Mouse (Mus musculus): ENCODE data around the gene Peg12. TPM values are rescaled to one million over a fixed set of nuclear protein-coding genes. Genes with fewer than 3 reads are reported as not detected.

Gene Peg12
- total RNA-seq (2021): 1 to 10 TPM; 1.9 to 2.6 TPM
- long read RNA-seq, experiment 1: 0 reads
- long read RNA-seq, experiment 2, partial matches to known transcripts: 0 of 1 reads
- long read RNA-seq, experiment 2, other reads (novel, unspliced or antisense): 0 of 1 reads

DNA sequence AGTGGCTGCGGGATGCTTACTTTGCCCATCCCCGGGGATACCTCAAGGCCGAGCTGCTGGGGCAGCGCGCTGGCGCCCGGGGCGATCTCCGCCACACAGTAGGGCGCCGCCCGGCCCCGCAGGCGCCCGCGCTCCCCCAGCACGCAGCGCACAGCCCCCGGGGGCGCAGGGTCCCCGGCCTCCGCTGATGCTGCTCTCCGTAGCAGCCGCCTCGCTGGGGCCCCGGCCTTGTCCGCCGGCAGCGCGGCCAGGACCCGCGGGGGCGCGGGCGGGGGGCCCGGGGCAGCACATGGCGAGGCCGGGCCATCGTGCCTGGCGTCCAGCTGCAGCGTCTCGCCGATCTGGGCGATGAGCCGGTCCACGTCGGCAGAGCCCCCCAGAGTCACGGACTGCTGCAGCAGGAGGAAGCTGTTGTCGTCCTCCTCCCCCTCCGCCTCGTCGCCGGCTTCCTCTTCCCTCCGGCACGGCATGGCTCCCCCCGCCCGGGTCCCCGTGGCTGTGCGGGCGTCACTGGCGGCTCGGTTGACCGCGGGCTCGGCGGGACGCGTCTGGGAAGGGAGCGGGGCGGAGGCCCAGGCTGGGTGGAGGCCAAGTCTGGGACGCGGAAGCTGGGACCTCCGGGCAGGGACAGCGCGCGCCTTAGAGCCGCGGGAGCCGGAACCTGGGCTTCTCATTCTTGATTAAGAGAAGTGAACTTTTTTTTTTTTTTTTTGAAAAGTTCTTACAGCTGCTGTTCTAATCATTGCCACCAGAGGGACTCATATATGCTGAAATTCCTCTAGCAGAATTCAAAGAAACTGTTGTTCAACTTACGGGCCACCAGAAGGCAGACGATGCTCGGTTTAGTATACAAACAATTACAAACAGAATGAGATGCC lies at the start of gene Peg12:
Peg12 (minus strand) TSS at position 633 of the 878 bp plus-strand sequence.
- DNase-seq: peak; percentile 67
- intact Hi-C loops (cut with DNase I; ENCODE audit: low total_unique reads): no loop called here

DNA sequence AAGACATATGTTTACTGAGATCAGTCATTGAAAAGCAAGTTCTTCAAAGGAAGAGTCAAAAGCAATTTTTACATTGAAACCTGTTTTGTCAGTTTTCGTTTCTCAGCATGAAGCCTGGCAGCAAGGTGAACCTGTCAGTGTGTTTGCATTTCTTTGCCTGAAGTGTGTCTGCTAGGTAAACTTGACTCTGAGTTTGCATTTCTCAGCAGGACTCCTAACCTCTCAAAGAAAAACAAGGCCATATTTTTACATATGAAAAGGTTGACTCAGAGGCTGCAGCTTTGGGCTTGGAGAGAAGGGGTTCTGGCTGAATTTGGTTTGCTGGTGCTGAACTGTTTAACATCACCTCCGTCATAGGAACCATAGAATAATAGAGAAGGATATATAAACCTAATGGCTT lies 21.8 kb upstream of the Peg12 start:
- no peak for DNase-seq
- intact Hi-C loops (cut with DNase I; ENCODE audit: low total_unique reads): no loop called here

DNA sequence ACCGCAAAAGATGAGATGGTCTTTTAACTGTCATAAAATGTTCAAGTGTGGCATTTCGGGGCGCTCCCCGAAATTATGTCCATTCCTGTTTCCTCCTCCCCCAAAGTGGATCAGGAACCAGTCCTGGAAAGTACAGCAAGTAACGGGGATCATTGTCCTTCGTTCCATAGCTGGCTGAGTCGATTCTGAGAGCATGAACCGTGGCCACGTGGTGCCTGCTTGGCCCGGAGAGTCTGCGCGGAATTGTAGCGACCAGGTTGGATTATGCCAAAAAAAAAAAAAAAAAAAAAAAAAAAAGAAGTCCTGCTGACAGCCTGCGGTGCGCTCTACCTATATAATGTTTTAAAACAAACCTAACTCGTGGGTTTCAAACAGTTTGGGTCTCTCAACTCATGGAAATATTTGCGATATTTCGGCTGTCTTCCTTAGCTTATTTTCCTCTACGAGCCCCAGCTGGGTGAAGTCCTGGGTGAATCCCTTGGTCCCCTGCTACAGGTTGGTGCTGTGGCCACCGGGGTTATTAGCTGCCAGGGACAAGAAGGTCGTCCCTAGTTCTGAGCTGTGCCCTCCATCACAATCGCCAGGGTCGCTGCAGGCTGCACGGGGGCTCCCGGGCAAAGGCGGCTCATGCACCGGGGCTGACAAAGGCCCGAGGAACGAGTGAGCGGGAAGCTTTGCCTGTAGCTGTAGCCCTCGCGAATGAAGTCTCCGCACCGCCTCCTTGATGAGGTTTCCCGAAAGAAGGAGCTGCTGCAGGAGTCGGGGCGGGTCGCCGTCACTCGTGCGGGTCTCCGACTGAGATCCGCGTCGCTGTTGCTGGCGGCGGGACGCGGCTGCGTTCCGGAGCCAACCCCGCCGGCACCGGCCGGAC lies 1.1 kb downstream of the Peg12 start:
- DNase-seq: peak; percentile 12
- intact Hi-C loops (cut with DNase I; ENCODE audit: low total_unique reads): no loop called here

DNA sequence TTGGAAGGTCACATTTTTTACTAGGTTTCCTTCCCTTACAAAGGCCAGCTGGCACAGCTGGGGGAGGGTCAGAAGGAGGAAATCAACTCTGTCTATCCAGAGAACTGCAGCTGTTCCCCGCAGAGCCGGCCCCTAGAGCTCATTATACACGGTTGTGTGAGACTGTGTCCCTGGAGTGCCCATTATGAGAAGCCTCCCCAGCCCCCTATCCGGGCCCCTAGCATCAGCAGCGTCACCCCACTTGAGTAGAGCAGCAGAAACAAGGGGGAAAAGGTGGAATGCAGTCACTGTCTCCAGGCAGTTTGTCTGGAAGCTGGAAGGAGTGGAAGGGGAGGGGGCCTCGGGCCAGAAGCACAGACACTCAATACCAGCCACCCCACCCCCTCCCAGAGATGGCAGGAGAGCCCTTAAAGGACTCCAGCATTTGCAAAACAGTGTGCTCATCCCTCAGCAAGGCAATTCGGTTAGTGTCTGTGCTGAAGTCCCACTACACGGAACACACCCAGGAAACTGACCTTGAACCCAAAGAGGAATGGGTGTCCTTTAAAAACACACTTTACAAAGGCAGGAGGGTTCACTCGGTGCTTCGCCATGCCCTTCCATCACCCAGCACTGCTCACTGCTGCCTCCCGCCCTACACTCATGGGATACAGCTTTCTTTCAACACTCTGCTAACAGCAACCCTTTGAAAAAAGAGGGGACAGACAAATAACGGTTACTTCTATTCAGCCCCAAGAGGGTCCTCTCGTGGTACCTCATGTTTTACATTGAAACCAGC lies 1.9 kb downstream of the Peg12 start:
- intact Hi-C loops (cut with DNase I; ENCODE audit: low total_unique reads): no loop called here
- peak; percentile 21 for DNase-seq

DNA sequence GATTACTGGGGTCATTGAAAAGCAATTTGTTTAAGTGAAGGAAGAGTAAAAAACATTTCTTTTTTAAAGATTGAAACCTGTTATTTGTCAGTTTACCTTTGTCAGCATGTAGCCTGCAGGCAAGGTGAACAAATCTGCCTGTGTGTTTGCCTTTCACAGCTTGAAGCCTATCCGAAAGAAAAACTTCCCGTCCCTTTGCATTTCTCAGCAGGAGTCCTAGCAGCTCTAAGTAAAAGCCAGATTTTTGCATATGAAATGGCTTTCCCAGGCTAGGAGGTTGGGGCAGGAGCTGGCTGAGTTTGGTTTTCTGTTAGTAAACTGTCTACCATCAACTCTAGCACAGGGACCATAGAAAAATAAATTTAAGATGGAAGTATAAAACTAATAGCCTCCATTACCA lies 12.0 kb downstream of the Peg12 start:
- intact Hi-C loops (cut with DNase I; ENCODE audit: low total_unique reads): no loop called here
- no peak for DNase-seq

DNA sequence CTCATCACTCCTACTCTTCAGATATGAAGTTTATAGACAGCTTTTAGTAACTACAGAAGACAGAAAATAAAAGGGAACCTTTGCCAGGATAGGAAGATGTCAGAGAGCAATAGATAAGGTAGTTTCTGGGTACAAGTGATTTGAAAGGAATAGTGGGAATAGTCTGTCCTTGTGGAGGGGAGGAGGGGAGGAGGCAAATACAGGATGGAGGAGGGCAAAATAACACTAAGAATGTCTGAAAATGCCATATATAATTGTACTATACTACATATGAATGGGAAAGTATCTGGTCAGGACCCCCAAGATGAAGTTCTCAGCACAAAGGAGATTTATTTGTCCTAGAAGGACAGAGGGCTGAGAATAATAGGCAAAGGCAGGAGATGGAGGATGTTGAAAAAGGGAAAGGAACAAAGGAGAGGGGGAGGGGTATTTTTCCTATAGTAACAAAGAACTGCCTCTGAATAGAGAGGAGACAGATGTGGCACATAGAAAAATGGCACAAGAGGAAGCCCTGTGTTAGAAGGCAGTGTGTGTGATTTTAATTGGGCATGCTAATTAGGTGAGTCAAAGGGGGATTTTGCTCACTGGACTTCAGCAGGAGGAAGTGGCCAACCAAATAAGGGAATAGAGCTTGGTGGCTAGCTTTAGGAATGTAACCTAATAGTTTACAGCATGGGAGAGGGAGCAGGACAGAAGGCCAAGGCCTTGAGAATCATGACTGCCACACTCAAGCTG lies 18.7 kb downstream of the Peg12 start:
- intact Hi-C loops (cut with DNase I; ENCODE audit: low total_unique reads): no loop called here
- no peak for DNase-seq

DNA sequence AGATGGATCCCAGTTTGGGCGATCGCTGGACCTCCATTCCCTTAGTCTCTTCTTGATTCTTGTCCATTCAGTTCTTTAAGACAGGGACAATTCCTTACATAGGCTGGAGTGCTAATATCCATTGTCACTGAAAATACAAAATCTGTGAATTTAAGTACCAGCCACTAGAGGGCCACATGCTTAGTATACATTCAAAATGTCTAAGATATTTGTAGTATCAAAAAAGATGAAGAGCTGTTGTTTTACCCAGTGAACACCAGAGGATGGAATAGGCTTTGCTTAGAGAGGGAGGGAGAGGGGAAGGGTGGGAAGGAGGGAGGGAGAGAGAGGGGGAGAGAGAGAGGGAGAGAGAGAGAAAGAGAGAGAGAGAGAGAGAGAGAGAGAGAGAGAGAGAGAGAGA lies 27.9 kb downstream of the Peg12 start:
- intact Hi-C loops (cut with DNase I; ENCODE audit: low total_unique reads): no loop called here

DNA sequence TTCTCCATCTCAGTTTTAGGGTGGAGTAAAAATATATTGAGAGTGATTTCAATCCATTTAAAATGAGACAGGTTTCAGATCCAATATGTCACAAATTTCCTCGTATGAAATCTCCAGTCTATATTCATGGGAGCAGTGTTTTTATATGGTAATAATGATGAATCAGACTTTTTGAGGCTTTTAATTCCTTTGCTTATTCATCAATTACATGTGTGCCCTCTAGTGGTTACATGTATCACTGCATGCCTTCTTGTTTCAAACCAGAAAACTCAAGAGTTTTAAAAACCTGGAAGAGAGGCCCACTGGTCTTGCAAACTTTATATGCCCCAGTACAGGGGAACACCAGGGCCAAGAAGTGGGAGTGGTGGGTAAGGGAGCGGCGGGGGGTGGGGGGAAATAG lies 31.1 kb downstream of the Peg12 start:
- DNase-seq: no peak
- intact Hi-C loops (cut with DNase I; ENCODE audit: low total_unique reads): no loop called here

More for the DNA sequence above, 27.9 kb downstream of the Peg12 start:
- DNase-seq: no peak

DNA sequence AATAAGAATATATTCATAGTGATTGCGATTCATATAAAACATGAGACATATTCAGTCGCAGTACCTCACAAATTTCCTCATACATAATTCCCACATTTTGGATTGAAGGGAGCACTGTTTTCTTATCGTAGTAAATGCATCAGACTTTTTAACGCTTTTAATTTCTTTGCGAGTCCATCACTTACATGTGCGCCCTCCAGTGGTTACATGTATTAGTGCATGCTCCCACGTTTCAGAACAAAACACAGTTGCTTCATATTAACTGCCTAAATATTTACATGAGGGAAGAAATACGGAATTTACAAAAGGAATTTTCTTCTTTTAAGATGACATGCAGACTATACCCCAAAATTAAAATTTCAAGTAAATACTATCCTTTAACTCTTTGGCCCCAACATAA lies 36.0 kb downstream of the Peg12 start:
- DNase-seq: no peak

DNA sequence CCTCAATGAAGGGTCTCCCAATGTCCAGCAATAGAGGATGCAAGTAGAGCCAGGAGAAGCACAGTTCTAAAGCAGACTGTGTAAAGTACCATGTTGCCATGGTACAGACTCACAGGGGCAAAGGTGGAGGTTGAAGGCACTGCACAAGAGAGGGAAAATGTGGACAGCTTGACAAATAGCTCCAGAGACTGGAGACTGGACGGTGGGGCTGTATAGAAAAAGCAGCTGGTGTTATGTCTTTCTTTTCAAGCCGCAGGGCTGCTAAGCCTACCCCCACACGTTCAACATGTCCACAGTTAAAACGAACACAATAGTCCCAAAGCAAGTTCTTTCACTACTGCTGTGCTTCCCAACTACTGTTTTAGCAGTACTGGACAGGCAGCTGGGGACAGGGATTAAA lies 41.1 kb downstream of the Peg12 start:
- no peak for DNase-seq
- intact Hi-C loops (cut with DNase I; ENCODE audit: low total_unique reads): no loop called here

More for the DNA sequence above, 36.0 kb downstream of the Peg12 start:
- intact Hi-C loops (cut with DNase I; ENCODE audit: low total_unique reads): no loop called here

DNA sequence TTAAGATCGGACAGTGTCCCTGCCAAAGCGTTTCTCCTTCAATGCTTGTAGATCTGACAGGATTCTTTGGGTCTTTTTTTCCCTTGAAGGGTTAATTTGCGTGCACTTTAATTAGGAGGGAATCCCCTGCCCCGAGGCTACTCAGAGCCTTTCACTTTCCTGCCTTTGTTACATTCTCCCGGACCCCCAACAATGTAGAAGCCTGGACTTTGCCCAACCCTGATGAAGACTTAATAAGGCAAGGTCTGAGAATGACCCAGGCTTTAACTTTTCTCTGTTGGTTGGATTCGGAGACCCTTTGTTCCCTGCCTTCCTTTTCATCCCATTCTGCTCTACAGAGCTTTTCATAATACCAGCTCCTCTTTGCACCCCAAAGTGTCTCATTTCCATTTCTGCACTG lies 43.7 kb downstream of the Peg12 start:
- intact Hi-C loops (cut with DNase I; ENCODE audit: low total_unique reads): no loop called here
- DNase-seq: no peak

DNA sequence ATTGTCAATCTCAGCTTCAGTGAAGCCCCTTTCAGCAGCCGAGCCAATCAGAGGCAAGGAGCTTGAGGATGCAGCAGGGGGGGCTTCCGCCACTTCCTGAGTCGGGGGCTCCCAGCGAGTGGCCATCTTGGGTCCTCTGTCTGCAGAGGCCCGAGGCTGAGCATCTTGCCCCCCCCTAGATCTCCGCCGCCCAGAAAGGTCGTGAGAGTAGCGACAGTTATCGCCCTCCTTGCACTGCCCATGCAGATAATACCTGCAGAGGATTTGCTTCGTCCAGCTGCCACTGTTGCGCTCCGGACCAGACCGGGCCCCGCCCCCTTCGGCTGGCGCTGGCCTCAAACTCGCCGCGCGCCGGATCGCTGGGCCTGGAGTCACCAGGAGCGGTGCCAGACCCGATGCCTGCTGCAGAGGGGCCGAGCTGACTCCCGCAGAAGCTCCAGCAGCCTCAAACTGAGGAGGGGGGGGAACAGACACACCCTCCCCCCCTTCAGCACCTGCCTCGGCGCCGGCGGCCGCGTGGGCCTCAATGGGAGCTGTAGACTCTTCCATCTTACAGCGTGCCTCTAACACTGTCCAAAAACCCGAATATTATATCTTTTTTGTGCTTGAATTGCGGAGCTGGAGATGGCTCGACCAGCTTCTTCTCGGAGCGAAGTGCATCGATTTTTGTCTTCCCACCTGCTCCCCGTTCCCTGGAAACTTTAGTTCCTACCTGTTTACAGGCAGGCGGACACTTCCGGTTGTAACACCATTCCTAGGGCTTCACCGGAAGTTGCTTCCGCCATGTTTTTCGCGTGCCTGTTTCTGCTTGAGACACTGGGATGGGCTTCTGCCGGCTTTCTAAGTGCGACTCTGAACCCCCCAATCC lies 44.6 kb downstream of the Peg12 start, which contains the start of gene Mkrn3:
Mkrn3 (minus strand) TSS at position 647 of the 868 bp plus-strand sequence.
- peak; percentile 80 for DNase-seq
- intact Hi-C loops (cut with DNase I; ENCODE audit: low total_unique reads): no loop called here

DNA sequence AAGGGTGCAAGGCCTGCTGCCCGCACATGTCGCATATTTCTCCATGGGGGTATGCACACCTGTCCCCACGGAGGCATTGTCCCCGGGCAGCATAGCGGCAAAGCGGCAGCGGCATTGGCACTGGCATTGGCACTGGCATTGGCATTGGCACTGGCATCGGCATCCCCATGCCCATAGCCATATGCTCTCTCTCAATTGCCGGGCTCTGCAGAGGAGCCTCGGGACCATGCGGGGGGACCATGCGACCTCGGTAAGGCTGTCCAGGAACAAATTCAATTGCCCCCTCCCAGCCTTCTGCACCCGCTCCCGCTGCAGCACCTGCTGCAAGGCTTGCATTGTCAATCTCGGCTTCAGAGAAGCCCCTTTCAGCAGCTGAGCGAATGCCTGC lies 45.2 kb downstream of the Peg12 start:
- intact Hi-C loops (cut with DNase I; ENCODE audit: low total_unique reads): no loop called here
- DNase-seq: peak; percentile 3

DNA sequence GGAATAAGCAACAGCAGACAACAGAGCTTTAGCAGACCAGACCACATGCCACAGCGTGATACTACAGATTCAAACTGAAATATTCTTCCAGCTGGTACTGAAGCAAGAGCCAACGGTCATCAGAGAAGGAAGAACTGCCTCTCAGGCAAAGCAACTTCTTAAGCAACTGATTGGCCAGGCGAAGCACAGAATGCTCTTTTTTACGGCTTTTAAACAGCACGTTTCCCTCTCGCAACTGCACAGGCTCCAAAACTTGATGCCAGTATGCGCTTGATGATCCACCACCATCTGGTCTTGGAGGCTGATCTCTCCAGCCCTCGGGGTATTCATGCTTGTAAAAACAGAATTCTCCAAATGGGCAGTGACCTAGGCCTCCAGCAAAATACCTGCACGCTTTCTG lies 46.0 kb downstream of the Peg12 start:
- intact Hi-C loops (cut with DNase I; ENCODE audit: low total_unique reads): no loop called here
- no peak for DNase-seq

DNA sequence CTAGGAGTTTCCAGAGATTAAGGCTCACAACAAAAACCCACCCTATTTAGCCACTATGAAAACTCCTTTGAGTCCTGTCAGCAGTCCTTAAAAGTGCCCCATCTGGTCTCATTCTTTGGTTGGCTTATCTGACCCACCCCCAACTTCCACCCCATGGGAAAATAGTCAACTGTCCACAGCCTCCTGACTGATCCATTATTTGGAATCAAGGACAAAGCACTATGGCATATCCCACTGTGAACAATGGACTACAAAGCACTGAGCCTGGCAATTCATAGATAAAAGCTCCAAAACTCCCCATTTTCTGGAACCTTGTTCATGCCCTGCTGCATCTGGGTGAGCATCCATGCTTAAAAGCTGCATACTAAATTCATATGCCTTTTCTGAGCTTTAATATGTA lies 48.1 kb downstream of the Peg12 start:
- intact Hi-C loops (cut with DNase I; ENCODE audit: low total_unique reads): no loop called here

DNA sequence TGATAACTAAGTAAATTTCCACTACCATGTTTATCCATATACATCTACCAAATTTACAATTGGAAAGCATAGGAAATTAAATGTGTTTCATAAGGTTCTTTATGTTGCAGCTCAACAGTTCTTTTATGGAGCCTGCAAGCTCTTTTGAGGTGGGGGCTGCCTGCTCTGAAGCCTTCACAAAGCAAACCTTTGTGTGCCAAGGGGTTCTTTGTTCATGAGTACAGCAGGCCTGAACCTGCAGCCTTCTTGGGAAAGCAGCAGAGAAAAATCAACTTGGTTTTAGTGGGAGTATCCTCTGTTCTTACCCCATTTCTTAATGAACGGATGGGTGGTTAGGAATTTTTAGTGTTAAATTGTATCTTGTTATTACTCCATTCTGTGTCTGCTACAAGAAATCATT lies 49.1 kb downstream of the Peg12 start:
- intact Hi-C loops (cut with DNase I; ENCODE audit: low total_unique reads): no loop called here
- DNase-seq: no peak

More for the DNA sequence above, 48.1 kb downstream of the Peg12 start:
- no peak for DNase-seq

Data from gastrocnemius, postnatal 14 days (tissue).